Mouse (Mus musculus): Measurements from ENCODE around the gene Smad1. TPM values are rescaled to one million over a fixed set of nuclear protein-coding genes. Genes with fewer than 3 reads are reported as not detected.
A peak's percentile ranks its signal among the peaks of the same experiment; 100 is the strongest.

The Smad1 gene
- polyA plus RNA-seq, 1 experiment from 2014 or later, result 20.2 TPM

DNA sequence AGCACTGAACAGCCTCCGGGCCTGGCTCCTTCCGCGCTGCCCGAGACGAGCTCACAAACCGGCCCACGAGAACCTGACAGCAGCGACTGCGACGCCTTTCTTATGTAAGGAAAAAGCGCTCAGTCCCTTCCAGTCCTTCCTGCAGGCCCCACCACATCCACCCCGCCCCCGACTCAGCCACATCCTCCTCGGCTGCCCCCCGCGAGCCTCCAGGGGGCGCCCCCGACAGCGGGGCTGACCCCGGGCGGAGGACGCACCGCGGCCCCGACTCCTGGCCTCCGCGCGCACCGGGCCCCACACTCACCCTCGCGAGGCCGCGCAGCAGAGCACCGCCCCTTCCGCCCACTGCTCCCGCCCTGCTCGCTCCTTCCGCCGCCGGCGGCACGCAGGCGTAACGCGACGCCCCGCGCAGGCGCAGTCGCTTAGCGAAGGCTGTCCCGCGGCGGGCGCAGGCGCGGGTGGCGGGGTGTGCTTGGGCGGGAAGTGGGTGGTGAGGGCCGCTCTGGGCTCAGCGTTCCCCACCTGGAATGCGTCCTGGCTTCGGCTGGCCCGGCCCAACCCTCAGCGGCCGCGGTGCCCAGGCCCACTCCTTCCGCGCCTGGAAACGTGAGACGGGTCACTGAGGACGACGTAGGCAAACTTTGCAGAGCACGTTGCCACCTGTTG, 104.6 kb downstream of the Smad1 start, which contains the start of gene Mmaa:
Mmaa (minus strand) TSS at position 328 of the 666 bp plus-strand sequence.
- H3K4me3 ChIP-seq, result peak within 1 kb of the TSS; percentile 73
- H3K27ac ChIP-seq (replicated peaks), result peak within 1 kb of the TSS; percentile 98
- peak within 1 kb of the TSS; percentile 89 for H3K4me2 ChIP-seq
- H3K9me3 ChIP-seq, result no peaks in the 10 kb centered on the region
- peak; percentile 96 for ATAC-seq (ENCODE audit: extremely low read depth, insufficient number of reproducible peaks, low FRiP score, low TSS enrichment)
- under 1% methylated on average over 61 of the region's 74 CpGs for WGBS
- peaks cover 29% of the 10 kb centered on the region for H3K4me1 ChIP-seq
- H3K9ac ChIP-seq, result peak within 1 kb of the TSS; percentile 90
- no peaks in the 10 kb centered on the region for H3K36me3 ChIP-seq
- no peaks in the 10 kb centered on the region for H3K27me3 ChIP-seq (replicated peaks)

DNA sequence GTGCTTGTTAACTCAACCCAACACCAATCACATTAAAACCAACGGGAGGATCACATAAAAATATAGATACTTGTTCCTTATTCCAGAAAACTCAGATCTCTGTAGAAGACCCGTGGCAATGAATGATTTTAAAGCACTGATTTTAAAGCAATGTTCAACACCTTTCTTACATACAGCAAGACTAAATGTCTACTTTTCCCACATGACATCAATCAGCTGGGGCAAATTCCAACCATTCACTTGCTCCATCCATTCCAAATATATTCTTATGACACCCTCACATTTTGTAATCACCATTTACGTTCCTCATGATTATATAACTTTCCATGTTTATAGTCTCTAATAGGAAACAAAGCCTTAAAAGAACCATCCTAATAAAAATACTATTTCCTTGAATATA, 105.5 kb downstream of the Smad1 start:
- Histone ChIP-seq H3K9me3 (no peaks in the 10 kb centered on the region), H3K4me2 (peak overlapping the region; percentile 89), H3K4me1 (peaks cover 34% of the 10 kb centered on the region), H3K27ac (replicated peaks) (peak overlapping the region; percentile 98), H3K4me3 (peak overlapping the region; percentile 73), H3K9ac (peak overlapping the region; percentile 90), H3K27me3 (replicated peaks) (no peaks in the 10 kb centered on the region), H3K36me3 (no peaks in the 10 kb centered on the region)
- ATAC-seq (ENCODE audit: extremely low read depth, insufficient number of reproducible peaks, low FRiP score, low TSS enrichment), result no peak
- WGBS, result 57% methylated on average over 3 of the region's 3 CpGs

GRCm38 (mm10) chr8:79292712-79293264, 106.5 kb downstream of the Smad1 start:
- peak overlapping the region; percentile 98 for H3K27ac ChIP-seq (replicated peaks)
- H3K27me3 ChIP-seq (replicated peaks), result no peaks in the 10 kb centered on the region
- H3K9ac ChIP-seq, result peak overlapping the region; percentile 90; the same call in 1 of the 2 replicates
- peaks cover 34% of the 10 kb centered on the region for H3K4me1 ChIP-seq
- peak overlapping the region; percentile 89 for H3K4me2 ChIP-seq
- H3K9me3 ChIP-seq, result no peaks in the 10 kb centered on the region
- H3K36me3 ChIP-seq, result no peaks in the 10 kb centered on the region
- no peak for ATAC-seq (ENCODE audit: extremely low read depth, insufficient number of reproducible peaks, low FRiP score, low TSS enrichment)
- H3K4me3 ChIP-seq, result peak overlapping the region; percentile 73; the same call in 1 of the 2 replicates
- WGBS, result 23% methylated on average over 3 of the region's 3 CpGs

DNA sequence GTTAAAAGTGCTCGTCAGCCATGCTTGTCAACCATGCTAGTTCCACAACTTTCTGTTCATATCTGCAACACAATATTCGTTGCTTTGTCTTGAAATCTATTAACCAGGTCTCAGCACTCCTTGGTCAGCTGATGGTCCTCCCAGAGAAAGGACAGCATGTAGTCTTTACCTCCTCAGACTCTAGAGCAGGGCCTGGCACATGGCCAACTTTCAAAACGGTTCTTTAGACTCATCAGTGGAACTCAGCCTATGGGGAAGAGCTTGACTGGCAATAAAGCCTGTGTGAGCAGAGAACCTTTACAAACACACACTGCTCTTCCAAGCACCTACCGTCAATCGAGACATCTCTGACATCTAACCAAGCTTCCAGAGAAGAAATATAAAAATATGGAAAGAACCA, 109.7 kb downstream of the Smad1 start:
- Histone ChIP-seq H3K27ac (replicated peaks) (no peak overlapping the region), H3K4me1 (peaks cover 27% of the 10 kb centered on the region), H3K9ac (no peak overlapping the region), H3K9me3 (no peaks in the 10 kb centered on the region), H3K4me2 (no peak overlapping the region), H3K4me3 (no peak overlapping the region), H3K36me3 (peaks cover 4% of the 10 kb centered on the region; the same call in 1 of the 2 replicates), H3K27me3 (replicated peaks) (no peaks in the 10 kb centered on the region)
- no peak for ATAC-seq (ENCODE audit: extremely low read depth, insufficient number of reproducible peaks, low FRiP score, low TSS enrichment)
- 67% methylated on average over 5 of the region's 5 CpGs for WGBS

- ATAC-seq (ENCODE audit: extremely low read depth, insufficient number of reproducible peaks, low FRiP score, low TSS enrichment), result no peak
- Histone ChIP-seq H3K4me1 (peaks cover 24% of the 10 kb centered on the region), H3K4me3 (no peak overlapping the region), H3K27ac (replicated peaks) (no peak overlapping the region), H3K4me2 (no peak overlapping the region), H3K9me3 (no peaks in the 10 kb centered on the region), H3K9ac (no peak overlapping the region), H3K36me3 (peaks cover 4% of the 10 kb centered on the region; the same call in 1 of the 2 replicates), H3K27me3 (replicated peaks) (no peaks in the 10 kb centered on the region)
- WGBS, result 61% methylated on average over 2 of the region's 2 CpGs
These were observed 110.6 kb downstream of the Smad1 start for GRCm38 (mm10) chr8:79288681-79289080.

Other genes with a start within 250 kb of the Smad1 start
- not detected in 2 replicates for gene 1700011L22Rik, start 150.9 kb downstream of the Smad1 start, polyA plus RNA-seq (2015; fragmentation: Nextera tagmentation; extraction: Ambion mirVana)
- 13.1 and 14.2 TPM in 2 replicates for gene Mmaa, start 104.6 kb downstream of the Smad1 start, polyA plus RNA-seq (2015; fragmentation: Nextera tagmentation; extraction: Ambion mirVana)
- 12.4 and 13.3 TPM in 2 replicates for gene Otud4, start 240.1 kb upstream of the Smad1 start, polyA plus RNA-seq (2015; fragmentation: Nextera tagmentation; extraction: Ambion mirVana)

All from heart, embryonic 13.5 days (tissue).